Mouse (Mus musculus) lung, adult 2 months (tissue): ENCODE data around the gene Wnt9b.

Source experiments
- CTCF ChIP-seq: fragments of 200-500 bp; IDR thresholded peaks from 2 replicates; pipeline ENCODE4 v1.5.1; 2011; ENCODE audit warnings: mild to moderate bottlenecking, low read length, control low read depth; ENCODE audit not compliant: insufficient read depth
- POLR2A ChIP-seq: fragments of 200-500 bp; IDR thresholded peaks from 2 replicates; pipeline ENCODE4 v1.6.1; 2011; ENCODE audit warnings: low read depth, mild to moderate bottlenecking, control low read depth, low read length, borderline replicate concordance; ENCODE audit errors: extremely low read depth

GRCm38 (mm10) chr11:103765556-103766011 is 16.0 kb upstream of the Wnt9b start:
- TF ChIP-seq CTCF (no peak), POLR2A (no peak)
